Mouse (Mus musculus) cerebellum, postnatal 10 days (tissue): ENCODE measurements around the gene Farp1.
A peak's percentile ranks its signal among the peaks of the same experiment; 100 is the strongest.

ENCODE experiments used
- DNase-seq, 2 experiments: peaks; one replicate each; pipeline ENCODE4 v3.0.0; 2021; ENCODE audit warnings: mixed read lengths in 2 of 2

The Farp1 gene

GRCm38 (mm10) chr14:121058481-121058880, 23.5 kb downstream of the Farp1 start:
- no peak for DNase-seq

GRCm38 (mm10) chr14:121059266-121059665, 24.3 kb downstream of the Farp1 start:
- peak; percentile 47 to 60 for DNase-seq

GRCm38 (mm10) chr14:121060484-121060883, 25.5 kb downstream of the Farp1 start:
- DNase-seq: no peak

- peak in 1 of 2 experiments; percentile 31 for DNase-seq
These were observed 26.7 kb downstream of the Farp1 start for GRCm38 (mm10) chr14:121061686-121062085.

GRCm38 (mm10) chr14:121062238-121063082, 27.5 kb downstream of the Farp1 start:
- DNase-seq: peak; percentile 62 to 70

GRCm38 (mm10) chr14:121064726-121065125, 29.7 kb downstream of the Farp1 start:
- DNase-seq: peak in 1 of 2 experiments; percentile 38

GRCm38 (mm10) chr14:121073093-121073866, 38.3 kb downstream of the Farp1 start:
- DNase-seq: no peak

- DNase-seq: no peak
These were observed 39.3 kb downstream of the Farp1 start for GRCm38 (mm10) chr14:121074197-121074734.

GRCm38 (mm10) chr14:121080739-121081138, 45.7 kb downstream of the Farp1 start:
- no peak for DNase-seq

GRCm38 (mm10) chr14:121082341-121082740, 47.3 kb downstream of the Farp1 start:
- DNase-seq: no peak

GRCm38 (mm10) chr14:121082793-121083192, 47.8 kb downstream of the Farp1 start:
- no peak for DNase-seq

- DNase-seq: no peak
These were observed 48.4 kb downstream of the Farp1 start for GRCm38 (mm10) chr14:121083352-121083751.

GRCm38 (mm10) chr14:121092517-121092916, 57.5 kb downstream of the Farp1 start:
- no peak for DNase-seq

- no peak for DNase-seq
These were observed 58.9 kb downstream of the Farp1 start for GRCm38 (mm10) chr14:121093860-121094259.

- no peak for DNase-seq
These were observed 62.8 kb downstream of the Farp1 start for GRCm38 (mm10) chr14:121097640-121098435.

- no peak for DNase-seq
These were observed 64.1 kb downstream of the Farp1 start for GRCm38 (mm10) chr14:121099120-121099519.

- no peak for DNase-seq
These were observed 64.9 kb downstream of the Farp1 start for GRCm38 (mm10) chr14:121099876-121100275.

- DNase-seq: no peak
These were observed 65.8 kb downstream of the Farp1 start for GRCm38 (mm10) chr14:121100829-121101228.

- DNase-seq: no peak
These were observed 66.5 kb downstream of the Farp1 start for GRCm38 (mm10) chr14:121101531-121101930.

GRCm38 (mm10) chr14:121102599-121102998, 67.6 kb downstream of the Farp1 start:
- DNase-seq: no peak

GRCm38 (mm10) chr14:121103459-121103858, 68.5 kb downstream of the Farp1 start:
- DNase-seq: peak; percentile 48 to 62

- no peak for DNase-seq
These were observed 69.8 kb downstream of the Farp1 start for GRCm38 (mm10) chr14:121104760-121105329.
